Mouse (Mus musculus): ENCODE results near the gene Crk. TPM values are rescaled to one million over a fixed set of nuclear protein-coding genes. Genes with fewer than 3 reads are reported as not detected.

Gene Crk
- polyA plus RNA-seq, 1 experiment: 91.5 TPM

- TF ChIP-seq EP300 (IDR thresholded peaks at IDR 0.05; ENCODE audit: insufficient read depth, low read depth, low read length): no peak
- TF ChIP-seq POLR2A (IDR thresholded peaks at IDR 0.05; ENCODE audit: insufficient read depth, low read length): no peak
- TF ChIP-seq CTCF (IDR thresholded peaks at IDR 0.05; ENCODE audit: low read depth, low read length): no peak
- H3K9me3 ChIP-seq (replicated peaks; ENCODE audit: control insufficient read depth, insufficient read depth, low read length, poor library complexity, severe bottlenecking): no peaks in the 10 kb centered on the region
- H3K27ac ChIP-seq (ENCODE audit: insufficient read depth, low read length): no peak overlapping the region
- H3K9ac ChIP-seq (ENCODE audit: low read depth, poor library complexity, severe bottlenecking): peak overlapping the region; percentile 100
- peaks cover 4% of the 10 kb centered on the region for H3K4me1 ChIP-seq (ENCODE audit: control insufficient read depth, insufficient read depth, low read length)
- H3K36me3 ChIP-seq (ENCODE audit: control insufficient read depth, insufficient read depth, low read length, poor library complexity, severe bottlenecking): peaks cover 44% of the 10 kb centered on the region
- H3K27me3 ChIP-seq (ENCODE audit: control insufficient read depth, insufficient read depth, low read length, poor library complexity, severe bottlenecking): no peaks in the 10 kb centered on the region
- no peak overlapping the region for H3K4me3 ChIP-seq (ENCODE audit: low read depth, low read length)
Measured at GRCm38 (mm10) chr11:75735462-75736252, 56.6 kb downstream of the Crk start.

GRCm38 (mm10) chr11:75736978-75737377, 57.9 kb downstream of the Crk start:
- Histone ChIP-seq H3K9me3 (replicated peaks; ENCODE audit: control insufficient read depth, insufficient read depth, low read length, poor library complexity, severe bottlenecking) (no peaks in the 10 kb centered on the region), H3K27ac (ENCODE audit: insufficient read depth, low read length) (peak overlapping the region; percentile 66), H3K4me1 (ENCODE audit: control insufficient read depth, insufficient read depth, low read length) (peaks cover 8% of the 10 kb centered on the region), H3K36me3 (ENCODE audit: control insufficient read depth, insufficient read depth, low read length, poor library complexity, severe bottlenecking) (peaks cover 56% of the 10 kb centered on the region), H3K9ac (ENCODE audit: low read depth, poor library complexity, severe bottlenecking) (peak overlapping the region; percentile 58; the same call in 1 of the 2 replicates), H3K4me3 (ENCODE audit: low read depth, low read length) (0 out of 2 replicates have a peak overlapping the region, but pooled peaks have one; percentile 24), H3K27me3 (ENCODE audit: control insufficient read depth, insufficient read depth, low read length, poor library complexity, severe bottlenecking) (no peaks in the 10 kb centered on the region)
- no peak for TF ChIP-seq EP300 (IDR thresholded peaks at IDR 0.05; ENCODE audit: insufficient read depth, low read depth, low read length)
- TF ChIP-seq POLR2A (IDR thresholded peaks at IDR 0.05; ENCODE audit: insufficient read depth, low read length): no peak
- TF ChIP-seq CTCF (IDR thresholded peaks at IDR 0.05; ENCODE audit: low read depth, low read length): no peak

GRCm38 (mm10) chr11:75737806-75738476, 58.9 kb downstream of the Crk start:
- no peaks in the 10 kb centered on the region for H3K9me3 ChIP-seq (replicated peaks; ENCODE audit: control insufficient read depth, insufficient read depth, low read length, poor library complexity, severe bottlenecking)
- TF ChIP-seq CTCF (IDR thresholded peaks at IDR 0.05; ENCODE audit: low read depth, low read length) (no peak), POLR2A (IDR thresholded peaks at IDR 0.05; ENCODE audit: insufficient read depth, low read length) (no peak), EP300 (IDR thresholded peaks at IDR 0.05; ENCODE audit: insufficient read depth, low read depth, low read length) (no peak)
- H3K4me3 ChIP-seq (ENCODE audit: low read depth, low read length): peak overlapping the region; percentile 44
- no peaks in the 10 kb centered on the region for H3K27me3 ChIP-seq (ENCODE audit: control insufficient read depth, insufficient read depth, low read length, poor library complexity, severe bottlenecking)
- 0 out of 2 replicates have a peak overlapping the region, but pooled peaks have one; percentile 6 for H3K9ac ChIP-seq (ENCODE audit: low read depth, poor library complexity, severe bottlenecking)
- peaks cover 59% of the 10 kb centered on the region for H3K36me3 ChIP-seq (ENCODE audit: control insufficient read depth, insufficient read depth, low read length, poor library complexity, severe bottlenecking)
- peak overlapping the region; percentile 50; the same call in 1 of the 2 replicates for H3K27ac ChIP-seq (ENCODE audit: insufficient read depth, low read length)
- H3K4me1 ChIP-seq (ENCODE audit: control insufficient read depth, insufficient read depth, low read length): peaks cover 8% of the 10 kb centered on the region

GRCm38 (mm10) chr11:75738477-75738821, 59.4 kb downstream of the Crk start:
- H3K27me3 ChIP-seq (ENCODE audit: control insufficient read depth, insufficient read depth, low read length, poor library complexity, severe bottlenecking): no peaks in the 10 kb centered on the region

GRCm38 (mm10) chr11:75740204-75740603, 61.1 kb downstream of the Crk start:
- Histone ChIP-seq H3K9ac (ENCODE audit: low read depth, poor library complexity, severe bottlenecking) (no peak overlapping the region), H3K4me1 (ENCODE audit: control insufficient read depth, insufficient read depth, low read length) (peaks cover 8% of the 10 kb centered on the region), H3K9me3 (replicated peaks; ENCODE audit: control insufficient read depth, insufficient read depth, low read length, poor library complexity, severe bottlenecking) (no peaks in the 10 kb centered on the region), H3K27ac (ENCODE audit: insufficient read depth, low read length) (no peak overlapping the region), H3K27me3 (ENCODE audit: control insufficient read depth, insufficient read depth, low read length, poor library complexity, severe bottlenecking) (no peaks in the 10 kb centered on the region), H3K36me3 (ENCODE audit: control insufficient read depth, insufficient read depth, low read length, poor library complexity, severe bottlenecking) (peaks cover 55% of the 10 kb centered on the region), H3K4me3 (ENCODE audit: low read depth, low read length) (no peak overlapping the region)
- no peak for TF ChIP-seq EP300 (IDR thresholded peaks at IDR 0.05; ENCODE audit: insufficient read depth, low read depth, low read length)
- no peak for TF ChIP-seq CTCF (IDR thresholded peaks at IDR 0.05; ENCODE audit: low read depth, low read length)
- TF ChIP-seq POLR2A (IDR thresholded peaks at IDR 0.05; ENCODE audit: insufficient read depth, low read length): no peak

More at GRCm38 (mm10) chr11:75738477-75738821, 59.4 kb downstream of the Crk start:
- Histone ChIP-seq H3K36me3 (ENCODE audit: control insufficient read depth, insufficient read depth, low read length, poor library complexity, severe bottlenecking) (peaks cover 61% of the 10 kb centered on the region), H3K9me3 (replicated peaks; ENCODE audit: control insufficient read depth, insufficient read depth, low read length, poor library complexity, severe bottlenecking) (no peaks in the 10 kb centered on the region), H3K27ac (ENCODE audit: insufficient read depth, low read length) (peak overlapping the region; percentile 5; the same call in 1 of the 2 replicates), H3K4me1 (ENCODE audit: control insufficient read depth, insufficient read depth, low read length) (peaks cover 8% of the 10 kb centered on the region), H3K4me3 (ENCODE audit: low read depth, low read length) (no peak overlapping the region), H3K9ac (ENCODE audit: low read depth, poor library complexity, severe bottlenecking) (peak overlapping the region; percentile 6; the same call in 1 of the 2 replicates)
- TF ChIP-seq POLR2A (IDR thresholded peaks at IDR 0.05; ENCODE audit: insufficient read depth, low read length): no peak
- no peak for TF ChIP-seq CTCF (IDR thresholded peaks at IDR 0.05; ENCODE audit: low read depth, low read length)
- TF ChIP-seq EP300 (IDR thresholded peaks at IDR 0.05; ENCODE audit: insufficient read depth, low read depth, low read length): no peak
